Mouse (Mus musculus): ENCODE results near the gene Asb15. TPM values are rescaled to one million over a fixed set of nuclear protein-coding genes. Genes with fewer than 3 reads are reported as not detected.
A peak's percentile ranks its signal among the peaks of the same experiment; 100 is the strongest.

Gene Asb15
- total and polyA plus RNA-seq, 3 experiments = 31.0 to 69.9 (median 61.4) TPM

- H3K9ac ChIP-seq (ENCODE audit: low read depth, low read length) = no peak overlapping the region
- H3K4me1 ChIP-seq (ENCODE audit: control insufficient read depth, insufficient read depth, low read length) = peaks cover 16% of the 10 kb centered on the region
- TF ChIP-seq EP300 (IDR thresholded peaks at IDR 0.05; ENCODE audit: insufficient read depth, low read depth, low read length) = no peak
- TF ChIP-seq POLR2A (IDR thresholded peaks at IDR 0.05; ENCODE audit: insufficient read depth, low read depth, low read length) = no peak
- no peak for TF ChIP-seq CTCF (IDR thresholded peaks at IDR 0.05)
- H3K27me3 ChIP-seq (ENCODE audit: control insufficient read depth, insufficient read depth, low read length) = no peaks in the 10 kb centered on the region
- intact Hi-C loops (cut with DNase I) = no loop called here
- 15% methylated on average over 7 of the region's 7 CpGs for whole genome bisulfite sequencing
- no peaks in the 10 kb centered on the region for H3K79me2 ChIP-seq (replicated peaks; ENCODE audit: control insufficient read depth, insufficient read depth, low read length)
- peaks cover 15% of the 10 kb centered on the region for H3K36me3 ChIP-seq (ENCODE audit: control insufficient read depth, insufficient read depth, low read length)
- H3K4me3 ChIP-seq = no peak overlapping the region
- DNase-seq = no peak
- peak overlapping the region; percentile 55 for H3K27ac ChIP-seq
Observed at GRCm38 (mm10) chr6:24552046-24552445, 24.1 kb downstream of the Asb15 start.

- intact Hi-C loops (cut with DNase I) = no loop called here
Observed at GRCm38 (mm10) chr6:24554427-24555086, 26.6 kb downstream of the Asb15 start.

GRCm38 (mm10) chr6:24555488-24555887 is 27.5 kb downstream of the Asb15 start:
- no peak for TF ChIP-seq POLR2A (IDR thresholded peaks at IDR 0.05; ENCODE audit: insufficient read depth, low read depth, low read length)
- no peak for TF ChIP-seq CTCF (IDR thresholded peaks at IDR 0.05)
- no peak for TF ChIP-seq EP300 (IDR thresholded peaks at IDR 0.05; ENCODE audit: insufficient read depth, low read depth, low read length)
- Histone ChIP-seq H3K4me1 (ENCODE audit: control insufficient read depth, insufficient read depth, low read length) (peaks cover 16% of the 10 kb centered on the region), H3K27me3 (ENCODE audit: control insufficient read depth, insufficient read depth, low read length) (no peaks in the 10 kb centered on the region), H3K79me2 (replicated peaks; ENCODE audit: control insufficient read depth, insufficient read depth, low read length) (no peaks in the 10 kb centered on the region), H3K4me3 (no peak overlapping the region), H3K27ac (peak overlapping the region; percentile 63), H3K36me3 (ENCODE audit: control insufficient read depth, insufficient read depth, low read length) (peaks cover 20% of the 10 kb centered on the region), H3K9ac (ENCODE audit: low read depth, low read length) (no peak overlapping the region; the same call in 1 of the 2 replicates)
- 57% methylated on average over 2 of the region's 2 CpGs for WGBS
- intact Hi-C loops (cut with DNase I) = no loop called here
- no peak for DNase-seq

More at GRCm38 (mm10) chr6:24554427-24555086, 26.6 kb downstream of the Asb15 start:
- Histone ChIP-seq H3K79me2 (replicated peaks; ENCODE audit: control insufficient read depth, insufficient read depth, low read length) (no peaks in the 10 kb centered on the region), H3K27ac (peak overlapping the region; percentile 63), H3K4me3 (no peak overlapping the region), H3K36me3 (ENCODE audit: control insufficient read depth, insufficient read depth, low read length) (peaks cover 20% of the 10 kb centered on the region), H3K9ac (ENCODE audit: low read depth, low read length) (peak overlapping the region; percentile 42), H3K4me1 (ENCODE audit: control insufficient read depth, insufficient read depth, low read length) (peaks cover 16% of the 10 kb centered on the region), H3K27me3 (ENCODE audit: control insufficient read depth, insufficient read depth, low read length) (no peaks in the 10 kb centered on the region)
- TF ChIP-seq CTCF (IDR thresholded peaks at IDR 0.05) = no peak
- 0 out of 2 replicates have a peak, but pooled peaks have one; percentile 30 for TF ChIP-seq EP300 (IDR thresholded peaks at IDR 0.05; ENCODE audit: insufficient read depth, low read depth, low read length)
- TF ChIP-seq POLR2A (IDR thresholded peaks at IDR 0.05; ENCODE audit: insufficient read depth, low read depth, low read length) = 0 out of 2 replicates have a peak, but pooled peaks have one; percentile 11
- WGBS = 35% methylated on average over 11 of the region's 11 CpGs
- peak in 1 of 2 experiments; percentile 47 for DNase-seq

GRCm38 (mm10) chr6:24564081-24564480 is 36.1 kb downstream of the Asb15 start:
- H3K79me2 ChIP-seq (replicated peaks; ENCODE audit: control insufficient read depth, insufficient read depth, low read length) = no peaks in the 10 kb centered on the region
- 46% methylated on average over 9 of the region's 9 CpGs for WGBS
- DNase-seq = no peak
- H3K9ac ChIP-seq (ENCODE audit: low read depth, low read length) = no peak overlapping the region
- H3K4me3 ChIP-seq = no peak overlapping the region
- TF ChIP-seq POLR2A (IDR thresholded peaks at IDR 0.05; ENCODE audit: insufficient read depth, low read depth, low read length) (no peak), CTCF (IDR thresholded peaks at IDR 0.05) (peak; percentile 33)
- no peaks in the 10 kb centered on the region for H3K27me3 ChIP-seq (ENCODE audit: control insufficient read depth, insufficient read depth, low read length)
- H3K36me3 ChIP-seq (ENCODE audit: control insufficient read depth, insufficient read depth, low read length) = peaks cover 3% of the 10 kb centered on the region
- H3K4me1 ChIP-seq (ENCODE audit: control insufficient read depth, insufficient read depth, low read length) = no peaks in the 10 kb centered on the region; the same call in 1 of the 2 replicates
- intact Hi-C loops (cut with DNase I) = no loop called here
- H3K27ac ChIP-seq = no peak overlapping the region

GRCm38 (mm10) chr6:24564886-24565285 is 36.9 kb downstream of the Asb15 start:
- H3K9ac ChIP-seq (ENCODE audit: low read depth, low read length) = no peak overlapping the region
- 62% methylated on average over 1 of the region's 1 CpGs for WGBS
- TF ChIP-seq CTCF (IDR thresholded peaks at IDR 0.05) (no peak), POLR2A (IDR thresholded peaks at IDR 0.05; ENCODE audit: insufficient read depth, low read depth, low read length) (no peak), EP300 (IDR thresholded peaks at IDR 0.05; ENCODE audit: insufficient read depth, low read depth, low read length) (no peak)
- no peaks in the 10 kb centered on the region for H3K27me3 ChIP-seq (ENCODE audit: control insufficient read depth, insufficient read depth, low read length)
- H3K4me3 ChIP-seq = no peak overlapping the region
- intact Hi-C loops (cut with DNase I) = loop anchor here (5.0 kb wide), 2 partner anchors 37 to 157 kb away; no protein-coding TSS in a partner anchor
- peaks cover 6% of the 10 kb centered on the region for H3K36me3 ChIP-seq (ENCODE audit: control insufficient read depth, insufficient read depth, low read length)
- H3K4me1 ChIP-seq (ENCODE audit: control insufficient read depth, insufficient read depth, low read length) = peaks cover 2% of the 10 kb centered on the region; the same call in 1 of the 2 replicates
- H3K27ac ChIP-seq = no peak overlapping the region
- DNase-seq = no peak
- H3K79me2 ChIP-seq (replicated peaks; ENCODE audit: control insufficient read depth, insufficient read depth, low read length) = no peaks in the 10 kb centered on the region

- H3K4me3 ChIP-seq = no peak overlapping the region
- H3K27ac ChIP-seq = peak overlapping the region; percentile 74
- H3K79me2 ChIP-seq (replicated peaks; ENCODE audit: control insufficient read depth, insufficient read depth, low read length) = no peaks in the 10 kb centered on the region
- DNase-seq = no peak
- intact Hi-C loops (cut with DNase I) = loop anchor here (1.0 to 5.0 kb wide), 5 partner anchors 33 to 153 kb away; no protein-coding TSS in a partner anchor
- H3K9ac ChIP-seq (ENCODE audit: low read depth, low read length) = no peak overlapping the region
- TF ChIP-seq CTCF (IDR thresholded peaks at IDR 0.05) (peak; percentile 83), EP300 (IDR thresholded peaks at IDR 0.05; ENCODE audit: insufficient read depth, low read depth, low read length) (no peak)
- peaks cover 13% of the 10 kb centered on the region for H3K36me3 ChIP-seq (ENCODE audit: control insufficient read depth, insufficient read depth, low read length)
- WGBS = 53% methylated on average over 5 of the region's 5 CpGs
- H3K27me3 ChIP-seq (ENCODE audit: control insufficient read depth, insufficient read depth, low read length) = no peaks in the 10 kb centered on the region
- H3K4me1 ChIP-seq (ENCODE audit: control insufficient read depth, insufficient read depth, low read length) = peaks cover 6% of the 10 kb centered on the region
Observed at GRCm38 (mm10) chr6:24568963-24569362, 41.0 kb downstream of the Asb15 start.
